Mouse (Mus musculus): ENCODE measurements around the gene Plpp1. TPM values are rescaled to one million over a fixed set of nuclear protein-coding genes. Genes with fewer than 3 reads are reported as not detected.

Gene Plpp1
- polyA plus RNA-seq, 1 experiment from 2014 or later, result 19.5 TPM

DNA sequence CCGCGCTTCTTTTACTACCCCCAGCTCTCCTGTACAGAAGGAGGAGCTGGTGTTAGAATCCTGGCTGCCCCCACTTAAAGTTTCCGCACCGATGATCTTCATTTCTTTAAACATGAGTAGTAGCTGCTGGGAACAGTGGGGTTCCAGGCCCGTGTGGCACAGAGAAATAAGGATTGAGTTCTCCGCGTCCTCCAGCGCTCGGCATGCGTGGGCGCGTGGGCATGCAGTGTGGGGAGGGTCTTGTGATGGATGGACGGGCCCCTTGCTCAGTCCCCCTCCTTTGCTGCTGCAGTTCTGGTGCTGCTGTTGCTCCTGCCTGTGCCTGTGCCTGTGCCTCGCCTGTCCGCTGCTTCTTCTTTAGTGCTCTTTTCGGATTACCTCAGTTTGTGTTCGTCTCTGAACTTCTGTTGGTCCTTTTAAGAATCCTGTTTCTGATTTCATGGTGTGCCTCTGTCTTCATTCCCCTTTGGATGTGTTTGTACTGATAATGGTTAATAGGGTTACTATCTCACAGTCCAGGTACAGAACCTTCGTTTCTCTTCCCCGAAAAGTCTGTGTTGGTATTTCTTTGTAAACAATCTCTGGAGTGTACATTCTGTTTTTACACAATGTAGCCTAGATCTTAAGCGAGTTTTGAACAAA lies 32.8 kb downstream of the Plpp1 start:
- Histone ChIP-seq H3K36me3 (ENCODE audit: control insufficient read depth, insufficient read depth, low read length) (no peaks in the 10 kb centered on the region), H3K9me3 (ENCODE audit: control insufficient read depth, low read length) (no peaks in the 10 kb centered on the region), H3K27me3 (ENCODE audit: control insufficient read depth, insufficient read depth, low read length) (no peaks in the 10 kb centered on the region), H3K9ac (ENCODE audit: low read length) (no peak overlapping the region), H3K4me1 (ENCODE audit: control insufficient read depth, insufficient read depth, low read length) (no peaks in the 10 kb centered on the region; the same call in 1 of the 2 replicates), H3K27ac (ENCODE audit: low read depth, low read length) (no peak overlapping the region), H3K4me2 (ENCODE audit: low read depth) (no peak overlapping the region), H3K4me3 (ENCODE audit: low read depth, low read length) (no peak overlapping the region)
- ATAC-seq (ENCODE audit: insufficient read depth, low FRiP score, low TSS enrichment) (no peak), DNase-seq (ENCODE audit: low spot score) (no peak)
- 58% methylated on average over 20 of the region's 20 CpGs for WGBS

DNA sequence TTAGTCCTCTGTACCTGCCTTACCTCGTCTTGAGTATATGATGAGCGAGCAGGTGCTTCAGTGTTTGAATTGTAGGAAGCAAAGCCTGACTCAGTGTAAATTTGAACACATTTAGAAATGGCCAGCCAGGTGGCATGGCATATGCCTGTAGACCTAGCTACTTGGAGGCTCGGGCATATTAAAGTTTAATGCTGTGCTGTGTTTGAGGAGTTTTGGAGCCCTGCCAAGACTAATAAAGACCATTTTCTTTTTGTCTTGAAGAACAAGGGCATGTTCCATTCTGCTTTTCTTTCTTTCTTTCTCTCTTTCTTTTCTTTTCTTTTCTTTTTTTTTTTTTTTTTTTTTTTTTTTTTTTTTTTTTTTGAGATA lies 33.3 kb downstream of the Plpp1 start:
- Histone ChIP-seq H3K27me3 (ENCODE audit: control insufficient read depth, insufficient read depth, low read length) (no peaks in the 10 kb centered on the region), H3K27ac (ENCODE audit: low read depth, low read length) (no peak overlapping the region), H3K4me3 (ENCODE audit: low read depth, low read length) (no peak overlapping the region), H3K36me3 (ENCODE audit: control insufficient read depth, insufficient read depth, low read length) (no peaks in the 10 kb centered on the region), H3K9me3 (ENCODE audit: control insufficient read depth, low read length) (no peaks in the 10 kb centered on the region), H3K9ac (ENCODE audit: low read length) (no peak overlapping the region), H3K4me1 (ENCODE audit: control insufficient read depth, insufficient read depth, low read length) (no peaks in the 10 kb centered on the region; the same call in 1 of the 2 replicates), H3K4me2 (ENCODE audit: low read depth) (no peak overlapping the region)
- no peak for DNase-seq (ENCODE audit: low spot score)
- no peak for ATAC-seq (ENCODE audit: insufficient read depth, low FRiP score, low TSS enrichment)
- WGBS, result 81% methylated on average over 3 of the region's 3 CpGs

DNA sequence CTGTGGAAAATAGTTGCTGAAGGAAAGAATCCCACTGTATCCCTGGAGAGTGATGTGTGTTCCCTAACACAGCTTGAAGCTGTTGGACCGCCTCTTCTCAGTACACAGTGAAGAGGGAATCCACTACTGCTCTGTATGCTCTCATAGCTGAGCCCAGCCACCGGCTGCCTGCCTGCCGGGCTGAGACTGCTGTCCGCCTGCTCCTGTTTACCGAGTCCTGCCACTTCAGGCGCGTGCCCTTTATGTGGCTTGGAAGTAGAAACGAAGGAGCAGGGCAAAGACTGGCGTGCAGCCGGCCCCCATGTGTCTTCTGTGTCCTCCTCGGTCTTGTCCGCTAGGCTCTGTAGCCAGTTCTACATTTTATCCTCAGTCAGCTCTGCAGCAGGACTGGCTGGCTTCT lies 34.5 kb downstream of the Plpp1 start:
- Histone ChIP-seq H3K4me1 (ENCODE audit: control insufficient read depth, insufficient read depth, low read length) (no peaks in the 10 kb centered on the region; the same call in 1 of the 2 replicates), H3K4me2 (ENCODE audit: low read depth) (no peak overlapping the region), H3K27ac (ENCODE audit: low read depth, low read length) (no peak overlapping the region), H3K36me3 (ENCODE audit: control insufficient read depth, insufficient read depth, low read length) (no peaks in the 10 kb centered on the region), H3K9ac (ENCODE audit: low read length) (peak overlapping the region; percentile 24; the same call in 1 of the 2 replicates), H3K27me3 (ENCODE audit: control insufficient read depth, insufficient read depth, low read length) (no peaks in the 10 kb centered on the region), H3K9me3 (ENCODE audit: control insufficient read depth, low read length) (no peaks in the 10 kb centered on the region), H3K4me3 (ENCODE audit: low read depth, low read length) (no peak overlapping the region)
- WGBS, result 44% methylated on average over 12 of the region's 12 CpGs
- DNase-seq (ENCODE audit: low spot score) (peak; percentile 32), ATAC-seq (ENCODE audit: insufficient read depth, low FRiP score, low TSS enrichment) (no peak)

DNA sequence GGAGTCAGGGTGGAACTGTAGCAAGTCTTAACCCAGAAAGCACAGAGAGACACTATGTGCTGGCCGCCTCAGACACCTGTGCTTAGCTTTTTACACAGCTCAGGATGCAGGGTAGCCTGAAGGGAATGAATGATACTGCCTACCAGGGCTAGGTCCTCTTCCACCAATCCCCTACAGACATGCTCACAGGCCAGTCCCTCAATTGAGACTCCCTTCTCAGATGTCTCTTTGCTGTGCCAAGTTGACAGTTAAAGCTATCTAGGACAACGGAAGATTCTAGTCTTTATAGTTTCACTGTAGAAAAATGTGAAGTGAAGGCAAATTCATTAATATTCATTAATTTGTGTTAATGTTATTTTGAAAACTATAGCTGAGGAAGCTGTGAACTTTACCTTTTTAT lies 36.4 kb downstream of the Plpp1 start:
- no peak overlapping the region for H3K4me2 ChIP-seq (ENCODE audit: low read depth)
- WGBS, result 79% methylated on average over 2 of the region's 2 CpGs
- H3K9ac ChIP-seq (ENCODE audit: low read length), result no peak overlapping the region
- H3K27me3 ChIP-seq (ENCODE audit: control insufficient read depth, insufficient read depth, low read length), result no peaks in the 10 kb centered on the region
- no peak for DNase-seq (ENCODE audit: low spot score)
- no peaks in the 10 kb centered on the region for H3K9me3 ChIP-seq (ENCODE audit: control insufficient read depth, low read length)
- H3K4me3 ChIP-seq (ENCODE audit: low read depth, low read length), result no peak overlapping the region
- H3K27ac ChIP-seq (ENCODE audit: low read depth, low read length), result no peak overlapping the region
- no peaks in the 10 kb centered on the region for H3K36me3 ChIP-seq (ENCODE audit: control insufficient read depth, insufficient read depth, low read length)
- no peak for ATAC-seq (ENCODE audit: insufficient read depth, low FRiP score, low TSS enrichment)
- no peaks in the 10 kb centered on the region; the same call in 1 of the 2 replicates for H3K4me1 ChIP-seq (ENCODE audit: control insufficient read depth, insufficient read depth, low read length)

DNA sequence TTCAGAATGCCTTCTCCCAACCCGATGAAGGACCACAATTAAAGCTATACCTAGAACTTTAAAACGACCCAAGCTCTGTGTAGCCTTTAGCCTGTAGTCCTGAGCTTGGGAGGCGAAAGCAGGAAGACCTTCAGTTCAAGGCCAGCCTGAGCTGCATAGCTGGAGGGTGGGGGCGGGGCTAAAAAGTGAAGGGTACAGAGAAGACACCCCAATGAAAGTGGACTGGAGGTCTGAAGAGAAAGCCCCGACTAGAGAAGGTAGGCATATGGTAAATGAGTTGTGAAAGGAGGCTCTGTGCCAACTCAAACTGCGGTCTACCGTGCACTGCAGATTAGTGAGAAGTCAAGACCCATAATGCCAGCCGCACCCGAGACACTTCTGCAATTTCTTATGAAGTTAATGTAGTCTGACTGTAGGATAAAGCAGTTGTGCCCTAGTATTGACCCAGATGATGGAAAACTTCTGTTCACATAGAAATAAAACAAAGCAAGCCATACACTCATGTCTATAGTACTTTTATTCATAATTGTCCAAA lies 37.1 kb downstream of the Plpp1 start:
- Histone ChIP-seq H3K4me1 (ENCODE audit: control insufficient read depth, insufficient read depth, low read length) (no peaks in the 10 kb centered on the region; the same call in 1 of the 2 replicates), H3K9me3 (ENCODE audit: control insufficient read depth, low read length) (no peaks in the 10 kb centered on the region), H3K4me2 (ENCODE audit: low read depth) (no peak overlapping the region), H3K4me3 (ENCODE audit: low read depth, low read length) (no peak overlapping the region), H3K36me3 (ENCODE audit: control insufficient read depth, insufficient read depth, low read length) (no peaks in the 10 kb centered on the region), H3K9ac (ENCODE audit: low read length) (no peak overlapping the region), H3K27ac (ENCODE audit: low read depth, low read length) (no peak overlapping the region), H3K27me3 (ENCODE audit: control insufficient read depth, insufficient read depth, low read length) (no peaks in the 10 kb centered on the region)
- 87% methylated on average over 9 of the region's 9 CpGs for WGBS
- no peak for ATAC-seq (ENCODE audit: insufficient read depth, low FRiP score, low TSS enrichment)
- no peak for DNase-seq (ENCODE audit: low spot score)

DNA sequence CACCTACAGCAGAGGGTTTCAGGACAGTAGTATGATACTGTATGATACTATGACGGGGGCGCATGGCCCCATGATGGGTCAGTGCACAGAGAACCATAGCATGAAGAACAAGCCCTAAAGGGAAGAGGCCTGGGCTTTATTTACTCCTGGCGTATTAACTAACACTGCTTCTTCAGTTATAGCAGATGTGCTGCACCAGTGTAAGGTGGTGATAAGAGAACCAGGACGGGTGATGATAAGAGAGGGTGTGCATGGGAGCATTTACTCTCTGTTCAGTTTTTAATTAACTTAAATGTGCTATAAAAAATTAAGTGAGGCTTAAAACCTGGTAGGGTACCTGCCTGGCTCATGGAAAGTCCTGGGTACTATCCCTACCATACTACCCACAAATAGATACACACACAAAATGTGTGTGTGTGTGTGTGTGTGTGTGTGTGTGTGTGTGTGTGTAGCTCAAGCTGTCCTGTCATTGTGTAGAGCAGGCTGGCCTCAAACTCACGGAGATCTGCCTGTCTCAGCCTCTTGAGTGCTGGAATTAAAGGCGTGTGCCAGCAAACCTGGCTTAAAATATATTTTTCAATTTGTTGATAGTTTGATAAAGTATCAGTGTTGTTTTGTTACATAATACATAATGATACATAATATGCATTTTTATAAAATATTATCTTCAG lies 38.1 kb downstream of the Plpp1 start:
- no peaks in the 10 kb centered on the region for H3K4me1 ChIP-seq (ENCODE audit: control insufficient read depth, insufficient read depth, low read length)
- WGBS, result 90% methylated on average over 6 of the region's 6 CpGs
- ATAC-seq (ENCODE audit: insufficient read depth, low FRiP score, low TSS enrichment) (no peak), DNase-seq (ENCODE audit: low spot score) (no peak)
- H3K36me3 ChIP-seq (ENCODE audit: control insufficient read depth, insufficient read depth, low read length), result no peaks in the 10 kb centered on the region
- H3K27me3 ChIP-seq (ENCODE audit: control insufficient read depth, insufficient read depth, low read length), result no peaks in the 10 kb centered on the region
- no peaks in the 10 kb centered on the region for H3K9me3 ChIP-seq (ENCODE audit: control insufficient read depth, low read length)
- H3K4me3 ChIP-seq (ENCODE audit: low read depth, low read length), result no peak overlapping the region
- no peak overlapping the region for H3K9ac ChIP-seq (ENCODE audit: low read length)
- H3K27ac ChIP-seq (ENCODE audit: low read depth, low read length), result no peak overlapping the region
- no peak overlapping the region for H3K4me2 ChIP-seq (ENCODE audit: low read depth)

DNA sequence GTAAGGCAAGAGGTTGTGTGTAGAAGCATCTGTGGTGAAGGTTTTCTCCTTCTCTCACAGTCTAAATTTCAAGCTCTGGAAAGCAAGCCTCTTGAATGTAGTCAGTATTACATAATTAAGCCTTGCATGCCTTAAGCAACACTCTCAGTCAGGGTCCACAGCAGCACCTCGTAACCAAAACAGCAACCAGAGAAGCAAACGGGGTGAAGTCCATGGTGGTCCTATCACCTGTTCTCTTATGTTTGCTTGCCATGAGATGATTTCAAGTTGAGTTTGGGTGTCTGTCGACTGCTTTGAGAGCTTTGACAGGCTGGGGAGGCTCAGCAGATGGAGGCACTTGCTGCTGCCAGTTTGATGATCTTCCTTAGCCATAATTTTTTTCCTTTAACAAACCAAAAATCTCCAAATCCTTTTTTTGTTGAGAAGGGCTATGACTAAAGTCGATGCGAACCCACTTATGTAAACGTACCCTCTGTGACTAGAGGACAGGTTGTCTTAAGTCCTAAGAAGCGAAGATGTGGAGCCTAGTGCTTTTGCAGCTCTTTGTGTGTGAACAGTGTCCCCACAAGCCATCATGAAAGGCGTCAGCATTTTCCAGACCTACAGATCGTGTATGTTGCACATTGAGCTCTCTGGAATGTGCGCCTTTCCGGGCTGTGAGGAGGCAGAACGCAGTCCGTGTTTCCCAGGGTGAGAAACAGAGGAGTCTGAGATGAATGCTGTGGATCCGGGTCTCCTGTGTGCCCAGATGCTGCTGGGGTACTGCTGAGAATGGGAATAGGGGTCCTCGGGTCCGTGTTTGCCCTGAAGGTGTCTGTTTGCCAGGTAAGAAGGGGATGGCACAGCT lies 39.9 kb downstream of the Plpp1 start:
- Histone ChIP-seq H3K4me1 (ENCODE audit: control insufficient read depth, insufficient read depth, low read length) (no peaks in the 10 kb centered on the region), H3K9me3 (ENCODE audit: control insufficient read depth, low read length) (no peaks in the 10 kb centered on the region), H3K36me3 (ENCODE audit: control insufficient read depth, insufficient read depth, low read length) (no peaks in the 10 kb centered on the region), H3K27me3 (ENCODE audit: control insufficient read depth, insufficient read depth, low read length) (no peaks in the 10 kb centered on the region), H3K4me3 (ENCODE audit: low read depth, low read length) (no peak overlapping the region), H3K27ac (ENCODE audit: low read depth, low read length) (no peak overlapping the region), H3K4me2 (ENCODE audit: low read depth) (no peak overlapping the region), H3K9ac (ENCODE audit: low read length) (no peak overlapping the region)
- no peak for DNase-seq (ENCODE audit: low spot score)
- ATAC-seq (ENCODE audit: insufficient read depth, low FRiP score, low TSS enrichment), result no peak
- WGBS, result 93% methylated on average over 16 of the region's 16 CpGs

DNA sequence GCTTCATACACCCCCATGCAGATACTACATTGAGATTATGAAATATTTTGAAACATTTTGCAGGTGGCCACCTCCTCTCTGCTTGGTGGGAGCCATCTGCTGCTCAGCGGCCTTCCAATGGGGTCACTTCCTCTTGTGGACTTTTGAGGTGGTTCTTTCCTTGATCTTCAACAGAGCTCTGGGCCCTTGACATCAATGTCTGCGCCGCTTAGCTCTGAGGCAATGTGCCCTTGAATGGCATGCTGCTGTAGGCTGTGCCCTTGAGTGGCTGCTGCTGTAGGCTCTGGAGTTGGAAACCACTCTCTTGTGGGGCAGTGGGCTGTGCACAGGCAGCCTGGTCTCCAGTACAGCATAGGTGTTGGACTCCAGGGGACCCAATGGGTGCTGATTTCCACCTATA lies 45.3 kb downstream of the Plpp1 start:
- Histone ChIP-seq H3K27me3 (ENCODE audit: control insufficient read depth, insufficient read depth, low read length) (no peaks in the 10 kb centered on the region), H3K4me3 (ENCODE audit: low read depth, low read length) (no peak overlapping the region), H3K9me3 (ENCODE audit: control insufficient read depth, low read length) (no peaks in the 10 kb centered on the region), H3K27ac (ENCODE audit: low read depth, low read length) (no peak overlapping the region), H3K9ac (ENCODE audit: low read length) (no peak overlapping the region), H3K4me2 (ENCODE audit: low read depth) (no peak overlapping the region), H3K4me1 (ENCODE audit: control insufficient read depth, insufficient read depth, low read length) (no peaks in the 10 kb centered on the region), H3K36me3 (ENCODE audit: control insufficient read depth, insufficient read depth, low read length) (no peaks in the 10 kb centered on the region)
- DNase-seq (ENCODE audit: low spot score), result no peak
- no peak for ATAC-seq (ENCODE audit: insufficient read depth, low FRiP score, low TSS enrichment)
- 94% methylated on average over 3 of the region's 3 CpGs for WGBS

All from neural tube, embryonic 11.5 days (tissue).